Mouse (Mus musculus): ENCODE results near the gene Vpreb2.
"Not testable (repeated sequence)": the region's sequence is repeated elsewhere in the genome, so short reads cannot be mapped to it uniquely, and the experiment has no call there.

Vpreb2 gene

DNA sequence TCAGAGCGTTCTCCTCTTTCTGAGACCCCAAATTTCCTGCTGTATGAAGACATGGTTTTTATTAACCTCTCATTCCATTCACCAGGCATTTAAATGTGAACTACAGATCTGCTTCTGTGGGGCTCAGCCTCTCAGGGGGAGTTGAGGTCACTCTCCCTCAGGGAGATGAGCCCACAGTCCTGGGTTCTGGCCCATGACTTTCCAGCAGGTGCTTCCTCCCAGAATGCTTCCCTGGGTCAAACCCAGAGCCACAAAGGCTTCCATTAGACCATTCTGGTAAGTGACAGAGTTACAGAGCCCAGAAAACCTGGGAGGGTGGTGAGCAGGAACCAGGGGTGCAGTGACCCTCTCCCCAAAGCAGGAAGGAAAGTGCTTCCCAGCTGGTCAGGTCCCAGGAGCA is at the start of gene Vpreb2:
Vpreb2 (plus strand) TSS at position 301 of the 400 bp plus-strand sequence.
- DNase-seq: no peak

DNA sequence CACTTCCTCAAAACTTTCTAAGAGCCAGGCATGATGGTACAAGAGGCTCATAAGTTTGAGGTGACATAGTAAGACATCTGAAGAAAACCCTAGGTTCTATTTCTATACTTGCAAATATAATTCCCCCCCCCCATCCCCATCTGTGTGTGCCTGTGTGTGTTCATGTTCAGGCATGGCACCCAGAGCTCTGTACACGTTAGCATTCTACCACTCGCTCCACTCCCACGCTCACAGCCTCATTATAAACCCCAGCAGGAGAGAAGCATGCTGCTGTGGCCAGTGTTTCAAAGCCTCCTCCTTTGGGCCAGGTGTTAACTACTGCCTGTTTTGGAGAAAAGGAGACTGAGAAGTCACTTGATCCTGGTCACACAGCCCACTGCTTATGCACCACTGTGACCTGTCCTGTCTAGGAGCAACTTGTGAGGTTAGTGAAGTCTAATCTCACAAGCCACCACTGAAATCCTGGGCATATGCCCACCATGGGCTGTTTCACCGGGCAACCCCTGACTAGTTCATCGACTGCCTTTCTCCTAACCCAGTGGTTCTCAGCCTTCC is 48.2 kb upstream of the Vpreb2 start:
- DNase-seq: no peak

DNA sequence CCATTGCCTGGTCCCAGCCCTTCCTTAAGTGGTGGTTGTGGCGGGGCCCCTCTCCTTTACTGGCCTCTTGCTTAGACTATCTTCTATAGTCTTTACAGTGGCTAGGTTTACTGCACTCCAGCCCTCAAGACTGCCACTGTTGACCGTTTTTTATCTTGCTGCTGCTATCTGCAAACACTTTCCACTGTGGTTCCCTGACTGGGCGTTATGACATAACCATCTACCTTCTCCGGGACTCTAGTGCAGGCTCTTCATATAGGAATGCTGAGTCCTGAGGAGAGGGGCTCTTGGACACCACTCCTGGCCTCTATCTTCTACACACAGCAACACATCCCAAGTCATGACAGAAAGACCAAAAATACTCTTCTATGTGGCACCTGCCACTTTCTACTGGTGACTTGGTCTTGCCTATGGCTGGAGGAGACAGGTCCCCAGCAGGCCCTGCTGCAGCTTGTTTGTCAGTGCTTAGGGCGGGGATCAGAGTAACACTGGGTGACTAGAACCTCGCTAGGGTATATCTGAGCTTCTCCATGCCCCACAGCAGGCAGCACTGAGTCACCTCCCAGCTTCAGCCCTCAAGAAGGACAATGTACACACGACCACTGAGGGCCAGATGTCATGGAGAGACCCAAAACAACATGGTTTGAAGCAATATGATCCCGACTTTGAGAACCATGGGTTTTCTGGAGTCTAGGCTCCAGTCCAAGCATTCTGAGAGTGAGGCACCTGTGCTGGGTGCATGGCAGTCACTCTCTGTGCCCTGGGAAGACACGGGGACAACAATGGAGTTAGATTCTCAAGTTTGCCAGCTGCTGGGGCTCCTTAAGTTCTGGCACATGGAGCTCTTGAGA is 46.4 kb upstream of the Vpreb2 start:
- DNase-seq: no peak

DNA sequence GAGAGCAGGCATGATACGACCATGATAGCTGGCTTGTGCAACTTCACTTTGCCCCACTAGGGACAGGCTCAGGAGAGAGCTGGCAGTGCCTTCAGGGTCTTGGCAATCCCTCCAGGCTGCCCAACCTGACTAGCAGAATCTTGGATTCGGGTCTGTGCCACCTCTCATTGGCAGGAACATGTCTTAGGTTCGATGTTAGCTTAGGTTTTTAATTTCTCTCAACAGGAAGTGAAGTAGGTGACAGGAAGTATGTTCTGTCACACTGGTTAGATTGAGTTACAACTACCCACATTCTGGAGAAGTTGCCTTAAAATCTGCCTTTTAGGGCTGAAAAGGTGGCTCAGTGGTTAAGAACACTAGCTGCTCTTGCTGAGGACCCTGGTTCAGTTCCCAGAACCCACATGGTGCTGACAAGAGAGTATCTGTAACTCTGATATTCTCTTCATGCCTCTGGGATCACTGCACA is 45.8 kb upstream of the Vpreb2 start:
- no peak for DNase-seq

DNA sequence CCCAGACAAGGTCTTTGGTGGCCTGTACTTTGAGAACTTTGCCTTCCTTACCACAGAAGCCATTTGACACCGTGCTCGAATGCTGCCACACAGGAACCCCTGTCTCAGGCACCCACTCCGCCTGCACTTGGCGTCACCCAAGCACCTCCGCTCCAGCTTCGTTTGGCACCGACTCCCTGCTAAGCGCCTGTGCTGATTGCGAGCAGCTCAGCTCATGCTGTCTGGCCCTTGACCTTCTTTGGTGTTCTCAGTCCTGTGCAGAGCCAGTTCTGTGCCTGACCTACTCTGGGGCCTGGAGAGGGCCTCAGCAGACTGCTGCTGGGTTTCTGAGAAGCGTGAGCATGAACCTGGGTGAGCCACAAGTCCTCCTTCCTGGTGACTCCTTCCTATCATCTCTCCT is 43.5 kb upstream of the Vpreb2 start:
- DNase-seq: no peak

DNA sequence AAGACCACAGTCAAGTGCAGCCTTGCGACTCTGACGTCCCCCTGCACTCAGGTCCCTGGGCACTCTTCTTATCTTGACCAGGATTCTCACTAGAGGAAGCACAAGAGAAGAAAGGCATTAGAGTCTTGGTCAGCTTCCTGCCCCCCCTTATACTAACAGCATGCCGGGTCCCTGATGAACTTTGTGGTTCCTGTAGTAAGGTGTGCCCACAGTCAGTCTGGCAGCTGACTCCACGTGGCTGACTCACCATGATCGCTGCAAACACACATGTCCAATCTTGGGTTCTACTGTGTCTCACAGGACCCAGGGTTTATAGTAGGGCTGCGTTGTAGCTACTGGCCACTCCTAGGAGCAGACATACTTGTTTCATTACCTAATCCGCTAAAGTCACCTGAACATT is 42.0 kb upstream of the Vpreb2 start:
- no peak for DNase-seq

DNA sequence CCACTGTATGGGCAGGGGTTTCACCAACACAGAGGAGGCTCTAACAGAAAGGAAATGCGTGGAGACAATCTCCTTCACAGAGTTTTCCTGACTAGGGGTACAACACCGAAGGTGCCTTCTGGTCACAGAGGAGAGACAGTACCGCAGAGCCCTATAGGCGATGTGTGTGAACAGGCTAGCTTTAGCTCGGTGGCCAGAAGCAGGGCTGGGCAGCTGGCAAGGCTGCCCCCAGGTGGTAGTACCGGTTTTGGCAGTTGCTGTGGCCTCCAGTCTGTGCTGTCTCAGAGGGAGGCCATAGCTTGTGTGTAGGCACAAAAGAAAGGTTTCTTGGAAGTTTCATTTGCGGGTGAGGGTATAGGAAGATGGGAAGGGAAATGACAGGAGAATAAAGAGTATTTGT is 41.4 kb upstream of the Vpreb2 start:
- DNase-seq: peak; percentile 70

DNA sequence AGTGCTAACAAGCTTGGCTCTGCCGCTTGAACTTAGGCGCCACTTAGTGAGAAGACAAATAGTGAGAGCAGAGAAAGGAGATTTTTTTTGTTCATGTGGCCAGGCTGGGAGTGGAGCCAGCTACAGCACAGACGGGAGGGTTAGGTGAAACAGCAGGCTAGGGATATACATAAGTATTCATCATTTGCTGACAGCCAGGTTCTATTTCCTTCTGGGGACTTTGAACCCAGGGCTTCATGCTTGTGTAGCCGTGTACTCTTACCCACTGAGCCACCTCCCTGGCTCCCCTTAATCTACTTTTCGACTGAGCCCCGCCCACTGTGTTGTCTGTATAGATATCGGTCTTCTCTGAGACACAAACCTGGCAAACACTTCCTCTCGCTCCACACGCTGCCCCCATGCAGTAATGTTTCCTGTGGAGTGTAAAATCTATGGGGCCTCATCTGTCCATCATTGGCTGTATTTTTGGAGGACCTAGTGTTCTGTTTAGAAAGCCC is 40.9 kb upstream of the Vpreb2 start:
- DNase-seq: no peak

DNA sequence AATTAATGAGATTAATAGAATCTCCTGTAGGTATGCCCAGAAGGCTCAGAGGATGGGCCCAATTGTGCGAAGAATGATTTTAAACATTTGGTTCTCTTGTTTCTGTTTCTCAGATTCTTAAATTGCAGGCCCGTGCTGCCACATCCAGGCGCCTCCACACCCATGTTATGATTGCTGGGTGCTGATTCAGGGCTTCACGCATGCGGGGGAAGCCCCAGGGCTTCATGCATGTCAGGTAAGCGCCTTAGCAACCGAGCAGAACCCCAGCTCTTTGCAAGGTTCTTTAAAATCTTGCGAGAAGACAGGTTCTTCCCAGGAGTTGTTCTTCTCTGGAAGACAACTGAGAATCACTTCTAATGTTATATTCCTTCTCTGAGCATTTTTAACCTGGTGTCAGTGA is 36.8 kb upstream of the Vpreb2 start:
- no peak for DNase-seq

DNA sequence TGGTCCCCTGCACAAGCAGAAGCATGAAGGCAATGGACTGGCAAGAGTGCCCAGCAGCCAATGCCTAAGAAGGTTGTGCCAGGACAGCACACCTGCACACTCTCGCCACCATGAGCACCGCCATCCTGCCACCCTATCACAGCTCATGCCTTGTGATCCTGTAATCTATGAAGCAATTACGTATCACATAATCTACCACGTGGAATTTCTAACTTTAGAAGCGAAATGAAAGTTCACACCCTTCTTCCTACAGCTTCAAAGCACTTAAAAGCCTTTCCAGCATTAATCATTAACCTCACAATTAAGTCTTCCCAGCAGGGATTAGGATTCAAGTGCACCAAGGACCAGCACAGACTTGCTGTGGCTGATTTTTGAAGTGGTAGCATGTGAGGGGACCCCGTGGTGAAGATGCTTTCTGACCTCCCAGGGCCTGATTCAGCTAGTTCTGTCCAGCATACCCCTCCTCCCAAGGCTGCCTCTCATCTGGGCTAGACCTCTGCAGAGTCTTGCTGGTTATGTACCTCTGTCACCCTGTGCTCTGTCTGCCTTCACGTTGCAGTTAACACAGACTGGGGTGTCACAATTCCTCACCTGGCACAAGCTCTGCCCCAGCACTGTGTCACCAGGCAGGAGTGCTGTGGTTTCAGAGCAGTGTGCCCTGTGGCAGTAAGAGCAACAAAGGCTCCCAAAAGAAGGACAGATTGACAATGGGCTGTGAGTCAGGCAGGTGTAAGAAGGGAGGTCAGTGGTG is 35.0 kb upstream of the Vpreb2 start:
- DNase-seq: no peak

DNA sequence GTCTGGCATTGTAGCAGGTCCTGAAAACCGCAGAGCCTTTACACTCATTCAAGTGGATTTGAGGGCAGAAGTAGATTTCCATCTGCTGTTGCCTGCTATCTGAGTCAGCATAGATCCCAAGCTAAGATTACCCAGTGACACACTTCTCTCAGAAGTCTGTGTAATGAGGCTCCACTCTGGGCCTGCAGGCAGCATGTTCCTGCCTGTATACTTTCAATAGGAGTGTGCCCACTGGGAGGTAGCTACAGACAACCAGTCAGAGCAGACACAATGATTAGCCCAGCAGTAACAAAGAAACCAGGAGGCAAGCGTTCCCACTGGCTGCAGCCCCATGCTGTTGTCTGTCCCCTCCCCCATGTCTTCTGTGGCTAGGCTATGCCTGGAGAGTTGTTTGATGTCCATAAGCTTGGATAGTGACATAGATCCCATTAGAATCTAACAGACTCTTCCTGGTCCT is 30.8 kb upstream of the Vpreb2 start:
- no peak for DNase-seq

DNA sequence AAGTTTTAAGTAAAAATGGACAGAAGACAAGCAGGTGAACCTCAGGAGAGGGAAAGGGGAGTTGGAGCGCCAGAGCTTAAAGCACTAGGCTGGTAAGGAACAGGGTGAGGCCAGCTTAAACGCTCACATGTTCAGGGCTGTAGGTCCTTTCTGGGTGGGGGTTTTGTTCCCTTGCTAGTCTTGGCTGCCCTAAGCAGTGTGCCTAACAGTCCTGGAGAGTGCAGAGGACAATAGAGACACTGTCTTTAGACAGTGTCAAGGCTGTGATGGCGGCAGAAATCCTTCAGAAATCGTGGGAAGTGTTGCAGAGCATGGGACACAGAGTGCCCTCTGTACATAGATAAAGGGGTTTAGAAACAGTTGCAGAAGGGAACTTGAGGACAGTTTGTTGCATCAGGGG is 30.2 kb upstream of the Vpreb2 start:
- DNase-seq: no peak

DNA sequence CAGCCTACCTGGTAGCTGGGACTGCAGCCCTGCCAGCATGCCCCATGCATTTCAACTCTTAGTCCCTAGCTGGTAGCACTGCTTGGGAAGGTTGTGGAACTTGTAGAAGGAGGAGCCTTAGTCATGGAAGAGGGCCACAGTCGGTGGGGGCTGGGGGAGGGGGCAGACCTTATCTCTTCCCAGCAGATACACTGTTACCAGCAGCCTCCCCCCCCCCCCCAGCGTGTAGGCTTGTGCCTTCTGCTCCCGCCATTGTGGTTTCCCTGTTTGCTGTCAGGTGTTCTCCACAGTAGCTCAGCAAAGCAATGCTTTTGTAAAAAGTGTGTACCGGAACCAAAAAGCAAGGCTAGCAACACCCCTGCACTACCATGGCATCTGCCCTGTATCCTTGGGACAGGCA is 28.6 kb upstream of the Vpreb2 start:
- no peak for DNase-seq

DNA sequence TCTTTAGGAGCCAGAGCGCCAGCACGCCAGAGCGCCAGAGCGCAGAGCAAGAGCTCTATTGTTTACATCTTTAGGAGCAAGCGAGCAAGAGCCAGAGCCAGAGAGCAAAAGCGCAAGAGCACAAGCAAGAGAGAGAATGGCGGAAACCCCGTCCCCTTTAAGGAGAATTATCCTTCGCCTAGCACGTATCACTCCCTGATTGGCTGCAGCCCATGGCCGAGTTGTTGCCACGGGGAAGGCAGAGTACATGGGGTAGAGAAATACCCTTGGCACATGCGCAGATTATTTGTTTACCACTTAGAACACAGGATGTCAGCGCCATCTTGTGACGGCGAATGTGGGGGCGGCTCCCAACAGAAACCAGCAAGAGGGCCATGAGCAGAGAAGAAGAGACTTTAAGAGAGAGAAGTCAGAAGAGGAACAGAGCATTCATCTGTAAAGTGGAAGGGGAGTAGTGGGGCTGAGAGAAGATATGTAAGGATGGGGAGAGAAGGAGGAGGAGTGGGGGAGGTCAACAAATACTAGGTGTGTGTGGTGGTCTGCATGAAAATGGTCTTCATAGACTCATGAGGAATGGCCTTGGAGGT is 24.1 kb upstream of the Vpreb2 start:
- not testable (repeated sequence) for DNase-seq

DNA sequence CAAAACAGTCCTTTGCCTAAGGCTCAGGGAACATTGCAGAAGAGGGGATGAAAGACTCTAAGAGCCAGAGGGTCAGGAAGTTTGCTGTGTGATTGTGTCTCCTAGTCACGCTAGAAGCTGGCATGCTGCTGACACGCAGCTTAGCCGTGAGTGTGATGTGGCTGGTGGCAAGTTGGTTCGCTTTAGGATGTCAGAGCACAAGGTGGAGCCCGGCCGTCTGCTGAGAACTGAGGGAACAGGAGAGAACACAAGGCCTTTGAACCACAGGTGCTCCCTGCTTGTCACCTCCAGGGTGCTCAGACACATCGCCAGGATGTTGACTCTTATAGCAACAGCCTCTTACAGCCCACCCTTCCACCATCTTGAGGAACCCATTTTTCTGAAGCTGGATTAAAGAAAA is 18.1 kb upstream of the Vpreb2 start:
- DNase-seq: peak; percentile 17

DNA sequence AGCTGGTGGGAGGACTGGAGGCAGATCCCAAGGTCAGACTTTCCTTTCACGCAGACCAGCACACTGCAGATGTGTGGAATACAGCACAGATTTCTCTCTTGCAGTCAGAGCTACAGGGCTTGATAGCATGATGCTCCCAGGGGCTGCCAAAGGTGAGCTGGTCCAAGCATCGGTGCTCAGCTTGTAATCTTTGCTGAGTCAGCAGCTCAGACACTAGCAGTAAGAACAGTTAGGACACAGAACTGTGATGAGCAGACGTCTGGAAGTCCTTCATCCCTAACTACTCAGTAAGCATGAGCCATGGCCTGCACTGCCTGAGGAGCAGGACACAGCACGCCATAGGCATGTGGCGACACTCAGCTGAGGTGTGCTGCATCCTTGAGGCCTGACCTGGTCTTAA is 8.4 kb upstream of the Vpreb2 start:
- no peak for DNase-seq

DNA sequence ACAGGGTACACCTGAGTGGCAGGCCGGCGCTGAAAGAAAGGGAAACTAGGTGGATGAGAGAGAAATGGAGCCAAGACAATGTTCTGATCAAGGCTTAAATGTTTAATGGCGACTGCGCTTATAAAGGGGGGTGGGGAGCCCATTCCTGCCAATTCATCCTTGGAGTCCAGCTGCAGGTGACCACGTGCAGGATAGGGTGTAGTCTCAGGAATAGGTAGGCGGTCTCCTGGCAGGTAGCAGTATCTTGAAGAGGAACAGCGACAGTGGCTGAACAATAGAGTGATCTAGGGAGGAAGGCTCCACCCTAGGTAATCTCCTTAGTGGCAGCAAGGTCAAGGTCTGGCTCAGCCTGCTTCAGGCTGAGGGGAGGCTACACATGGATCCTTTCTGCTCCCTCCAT is 2.4 kb upstream of the Vpreb2 start:
- not testable (repeated sequence) for DNase-seq

DNA sequence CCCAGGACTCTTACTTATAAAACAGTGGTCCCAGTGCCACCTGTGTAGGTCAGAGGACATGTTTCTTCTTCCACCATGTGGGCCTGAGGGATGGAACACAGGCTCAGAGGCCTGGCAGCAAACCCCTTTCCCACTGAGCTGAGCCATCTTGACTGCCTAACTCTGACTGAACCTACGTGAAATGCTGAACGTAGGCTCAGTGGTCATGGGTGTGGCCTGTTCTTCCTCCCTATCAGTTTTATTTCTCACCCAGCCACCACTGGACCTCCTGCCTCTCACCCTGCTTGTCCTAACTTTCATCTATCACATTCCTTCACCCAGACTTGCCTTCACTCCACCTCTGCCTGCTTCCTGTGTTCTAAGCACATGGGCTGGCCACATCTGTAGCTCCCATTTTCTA is 3.0 kb downstream of the Vpreb2 start:
- DNase-seq: no peak

DNA sequence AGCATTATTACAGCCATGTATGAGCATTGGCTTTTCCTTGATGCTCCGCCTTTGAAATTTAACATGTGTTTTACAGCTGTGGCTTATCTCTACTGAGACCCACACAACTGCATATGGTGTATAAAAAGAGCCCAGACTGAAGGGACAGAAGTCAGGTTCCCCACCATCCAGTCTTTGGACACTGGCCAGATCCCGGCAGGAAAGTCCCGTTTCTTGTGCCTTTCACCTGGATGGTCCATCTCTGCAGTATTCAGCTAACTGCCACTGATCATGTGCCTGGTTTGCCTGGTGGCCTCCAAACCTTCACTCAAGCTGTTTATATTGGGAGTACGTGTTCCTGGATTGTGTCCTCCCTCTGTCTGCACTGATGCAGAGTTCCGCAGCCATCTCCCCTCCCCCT is 4.0 kb downstream of the Vpreb2 start:
- no peak for DNase-seq

DNA sequence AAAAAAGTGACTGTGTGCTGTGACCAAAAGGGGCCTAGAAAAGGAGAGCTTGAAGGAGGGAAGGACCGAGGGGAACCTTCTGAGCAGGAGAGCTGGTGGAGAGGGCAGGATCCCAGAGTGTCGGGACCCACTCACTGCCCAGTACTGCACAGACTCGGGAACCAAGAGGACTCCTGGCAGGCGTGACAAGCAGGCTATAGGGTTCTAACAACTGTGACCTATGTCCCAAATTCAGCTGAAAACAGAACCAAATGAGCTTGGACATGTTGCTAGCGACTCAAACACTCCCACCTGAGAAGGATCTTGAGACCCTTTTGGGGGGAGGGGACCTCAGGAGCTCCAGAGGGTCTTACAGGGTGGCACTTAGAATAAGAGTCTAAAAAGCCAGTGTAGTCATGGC is 4.8 kb downstream of the Vpreb2 start:
- no peak for DNase-seq

DNA sequence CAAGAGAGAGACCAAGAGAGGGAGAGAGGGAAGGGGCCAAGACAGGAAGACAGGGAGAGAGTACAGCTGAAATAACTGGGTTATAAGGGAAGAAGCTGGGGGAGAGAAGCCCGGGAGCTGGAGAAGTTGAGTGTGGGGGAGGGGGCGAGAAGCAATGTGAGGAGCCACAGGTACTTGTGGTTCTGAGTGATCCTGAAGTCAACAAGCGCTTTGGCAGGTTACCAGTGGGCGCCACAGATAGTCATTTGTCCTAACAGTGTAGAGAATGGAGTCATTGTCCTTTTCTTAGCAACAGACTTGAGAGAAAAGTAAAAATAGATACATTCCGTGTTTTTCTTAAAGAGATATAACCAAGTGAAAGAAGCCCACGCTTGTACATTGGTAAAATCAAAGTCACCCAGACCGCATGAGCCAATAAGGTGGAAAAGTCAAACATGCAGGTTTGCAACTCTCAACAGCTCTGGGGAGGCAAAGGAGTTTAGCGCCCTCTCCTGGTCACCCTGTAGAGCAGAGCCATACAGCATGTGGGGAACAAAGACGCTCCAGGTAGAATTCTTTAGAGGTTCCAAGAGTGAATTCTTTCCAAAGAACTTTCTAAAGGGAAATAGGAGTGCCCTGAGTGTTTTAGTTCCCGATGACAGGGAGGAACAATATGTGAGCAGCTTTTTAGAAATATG is 6.4 kb downstream of the Vpreb2 start:
- DNase-seq: peak; percentile 58

DNA sequence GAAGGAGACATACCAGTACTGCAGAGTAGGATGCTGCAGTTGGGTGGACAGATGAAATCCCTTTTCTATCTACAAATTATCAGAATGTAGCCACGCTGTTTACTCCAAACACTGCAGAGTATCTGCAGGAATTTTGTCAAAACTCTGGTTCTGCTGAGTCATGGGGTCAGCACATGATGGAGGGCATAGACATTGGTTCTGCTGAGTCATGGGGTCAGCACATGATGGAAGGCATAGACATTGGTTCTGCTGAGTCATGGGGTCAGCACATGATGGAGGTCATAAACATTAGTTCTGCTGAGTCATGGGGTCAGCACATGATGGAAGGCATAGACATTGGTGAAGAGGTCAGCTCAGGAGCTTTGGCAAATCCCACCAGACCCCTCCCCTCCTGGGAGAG is 7.5 kb downstream of the Vpreb2 start:
- DNase-seq: no peak

DNA sequence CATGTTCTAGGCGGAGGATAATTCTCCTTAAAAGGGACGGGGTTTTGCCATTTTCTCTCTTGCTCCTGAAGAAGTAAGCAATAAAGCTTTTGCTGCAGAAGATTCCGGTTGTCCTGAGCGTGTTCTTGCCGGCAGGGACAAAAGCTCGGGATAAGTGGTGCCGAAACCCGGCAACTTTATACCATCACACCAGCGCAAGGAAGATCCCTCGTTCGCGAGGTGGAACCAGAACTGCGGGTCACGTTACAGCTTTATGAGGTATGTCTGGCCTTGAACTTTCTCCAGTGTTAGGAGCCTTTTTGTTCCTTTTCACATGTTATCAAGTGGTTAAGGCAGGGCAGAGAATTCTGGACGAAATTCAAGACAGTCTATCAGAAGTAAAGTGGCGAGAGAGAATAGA is 12.1 kb downstream of the Vpreb2 start:
- not testable (repeated sequence) for DNase-seq

All from thymus, postnatal 25 days (tissue).